ENCODE assay signal across 19 mouse cellular contexts in genomic region chr8:60577231-60577630, GRCm38 (mm10). TPM values are rescaled to one million over a fixed set of nuclear protein-coding genes. Genes with fewer than 3 reads are reported as not detected.
DNase-seq lines count a peak whose midpoint lies in the region; ATAC-seq and TF ChIP-seq lines count a peak whose summit lies in the region.
"Had no signal": no experiment of that assay in that cellular context is flagged by ENCODE, and none has a peak within 500 bp of the region (broad histone marks: within the 10 kb centered on the region; RNA-seq: fewer than 3 reads in every experiment).

No protein-coding gene starts in this region.

- DNase-seq in forebrain, postnatal 0 days, result peak; percentile 6
- peak; percentile 11 for DNase-seq in layer of hippocampus, adult 11-12 months (ENCODE audit: low spot score)
- DNase-seq in layer of hippocampus, adult 9-10 months (ENCODE audit: low spot score), result no peak
- peak; percentile 60 for DNase-seq in brain, adult 2 months (ENCODE audit: low read depth, low spot score)
- peak; percentile 20 to 48 for DNase-seq in cerebellum, adult 2 months
- no peak for DNase-seq in right cerebral cortex, postnatal 14 days
- no peak for DNase-seq in heart, postnatal 10 days
- DNase-seq: adrenal gland, adult 2 months; gastrocnemius, postnatal 10 days; lung, embryonic 14.5 days; lung, postnatal 4 days had no signal

- H3K27ac ChIP-seq in forebrain, postnatal 0 days (ENCODE audit: low read depth, low read length), result no peak overlapping the region
- H3K27ac ChIP-seq in forebrain, embryonic 13.5 days, result no peak overlapping the region
- no peak overlapping the region for H3K27ac ChIP-seq in cerebellum, adult 2 months (ENCODE audit: insufficient read depth, low read length)
- H3K27ac ChIP-seq: embryonic facial prominence, embryonic 13.5 days; hindbrain, embryonic 14.5 days; limb, embryonic 10.5 days; liver, embryonic 12.5 days; stomach, embryonic 15.5 days had no signal

- no peak overlapping the region for H3K9ac ChIP-seq in forebrain, postnatal 0 days
- no peak overlapping the region for H3K9ac ChIP-seq in forebrain, embryonic 13.5 days
- H3K9ac ChIP-seq: embryonic facial prominence, embryonic 13.5 days; hindbrain, embryonic 14.5 days; liver, embryonic 12.5 days; lung, embryonic 14.5 days; stomach, embryonic 15.5 days had no signal

- H3K36me3 ChIP-seq in forebrain, postnatal 0 days (ENCODE audit: insufficient read depth), result no peaks in the 10 kb centered on the region
- H3K36me3 ChIP-seq in forebrain, embryonic 13.5 days (ENCODE audit: poor library complexity, severe bottlenecking), result no peaks in the 10 kb centered on the region
- H3K36me3 ChIP-seq: embryonic facial prominence, embryonic 13.5 days; limb, embryonic 10.5 days; liver, embryonic 12.5 days; stomach, embryonic 15.5 days had no signal

- TF ChIP-seq CTCF in forebrain, postnatal 0 days (IDR thresholded peaks at IDR 0.05; ENCODE audit: low read depth), result no peak
- no peak for TF ChIP-seq CTCF in cerebellum, adult 2 months (IDR thresholded peaks at IDR 0.05; ENCODE audit: borderline replicate concordance, insufficient read depth, low read depth, low read length)

- TF ChIP-seq POLR2A in cerebellum, adult 2 months (IDR thresholded peaks at IDR 0.05; ENCODE audit: borderline replicate concordance, insufficient read depth, low read length), result no peak

- WGBS in forebrain, postnatal 0 days, result 51% methylated on average over 1 of the region's 1 CpGs
- WGBS in forebrain, embryonic 13.5 days, result 63% methylated on average over 1 of the region's 1 CpGs
- 13% methylated on average over 1 of the region's 1 CpGs for WGBS in cerebellum, adult 2 months

- no peaks in the 10 kb centered on the region for H3K9me3 ChIP-seq in forebrain, postnatal 0 days (ENCODE audit: low read length)
- no peaks in the 10 kb centered on the region for H3K9me3 ChIP-seq in forebrain, embryonic 13.5 days (replicated peaks)
- H3K9me3 ChIP-seq: embryonic facial prominence, embryonic 13.5 days; limb, embryonic 10.5 days; liver, embryonic 12.5 days; stomach, embryonic 15.5 days had no signal

- H3K4me3 ChIP-seq in forebrain, postnatal 0 days (ENCODE audit: low read depth, low read length), result no peak overlapping the region
- H3K4me3 ChIP-seq in forebrain, embryonic 13.5 days, result no peak overlapping the region
- H3K4me3 ChIP-seq in cerebellum, adult 2 months (replicated peaks; ENCODE audit: insufficient read depth, low read depth, low read length), result no peak overlapping the region
- H3K4me3 ChIP-seq: embryonic facial prominence, embryonic 13.5 days; limb, embryonic 10.5 days; liver, embryonic 12.5 days; stomach, embryonic 15.5 days had no signal

- ATAC-seq in forebrain, postnatal 0 days, result no peak
- ATAC-seq in forebrain, embryonic 13.5 days, result no peak
- ATAC-seq: liver, embryonic 12.5 days had no signal

- no peaks in the 10 kb centered on the region for H3K4me1 ChIP-seq in forebrain, postnatal 0 days (ENCODE audit: insufficient read depth)
- H3K4me1 ChIP-seq in forebrain, embryonic 13.5 days, result no peaks in the 10 kb centered on the region
- H3K4me1 ChIP-seq in cerebellum, adult 2 months (ENCODE audit: control insufficient read depth, insufficient read depth, low read length), result no peaks in the 10 kb centered on the region
- H3K4me1 ChIP-seq: embryonic facial prominence, embryonic 13.5 days; limb, embryonic 10.5 days; liver, embryonic 12.5 days; stomach, embryonic 15.5 days had no signal

- no peaks in the 10 kb centered on the region for H3K27me3 ChIP-seq in forebrain, postnatal 0 days (ENCODE audit: insufficient read depth, low read length)
- H3K27me3 ChIP-seq in forebrain, embryonic 13.5 days, result no peaks in the 10 kb centered on the region
- H3K27me3 ChIP-seq in cerebellum, adult 2 months (ENCODE audit: control insufficient read depth, insufficient read depth, low read length), result no peaks in the 10 kb centered on the region
- H3K27me3 ChIP-seq: CH12.LX; embryonic facial prominence, embryonic 13.5 days; liver, embryonic 12.5 days; stomach, embryonic 15.5 days had no signal

- no peak overlapping the region for H3K4me2 ChIP-seq in forebrain, postnatal 0 days (ENCODE audit: low read depth)
- H3K4me2 ChIP-seq in forebrain, embryonic 13.5 days, result no peak overlapping the region
- H3K4me2 ChIP-seq: embryonic facial prominence, embryonic 13.5 days; hindbrain, embryonic 14.5 days; liver, embryonic 12.5 days; lung, embryonic 14.5 days; midbrain, embryonic 11.5 days; stomach, embryonic 15.5 days had no signal

- intact Hi-C loops in heart, postnatal 10 days (cut with DNase I), result no loop called here

RNA-seq across cellular contexts. Expression of gene Mfap3l, which starts 55.4 kb away (rescaled TPM):
- 8.0 and 9.1 TPM in 2 replicates for total RNA-seq in forebrain, postnatal 0 days (2014; rRNA removed)
- 1.3 and 2.4 TPM in 2 replicates for polyA plus RNA-seq in forebrain, postnatal 0 days (2015; fragmentation: Nextera tagmentation; extraction: Ambion mirVana)
- polyA plus RNA-seq in forebrain, embryonic 13.5 days (2015; fragmentation: Nextera tagmentation; extraction: Ambion mirVana), result 0.67 and 0.98 TPM in 2 replicates
- polyA plus RNA-seq in cerebellum, adult 2 months (2012; rRNA removed), result 24.6 and 25.3 TPM in 2 replicates
- 1 to 10 TPM; 4.6 to 5.5 TPM for total RNA-seq in heart, postnatal 10 days (2021)

Comparison
In these comparisons a context has a peak if more than half of its experiments do, and no peak if none do; other contexts are left out.
1. DNase-seq: peak in forebrain, postnatal 0 days (single experiment), layer of hippocampus, adult 11-12 months (single experiment), brain, adult 2 months (single experiment) and cerebellum, adult 2 months (2 of 2); none in layer of hippocampus, adult 9-10 months (single experiment), right cerebral cortex, postnatal 14 days (single experiment) and heart, postnatal 10 days (0 of 2).